Mouse (Mus musculus): ENCODE measurements around the gene BC024063. TPM values are rescaled to one million over a fixed set of nuclear protein-coding genes. Genes with fewer than 3 reads are reported as not detected.
"Not testable (repeated sequence)": the region's sequence is repeated elsewhere in the genome, so short reads cannot be mapped to it uniquely, and the experiment has no call there.

Gene BC024063
- polyA plus RNA-seq (2015; fragmentation: Nextera tagmentation; extraction: Ambion mirVana), result 8.0 and 10.0 TPM in 2 replicates

DNA sequence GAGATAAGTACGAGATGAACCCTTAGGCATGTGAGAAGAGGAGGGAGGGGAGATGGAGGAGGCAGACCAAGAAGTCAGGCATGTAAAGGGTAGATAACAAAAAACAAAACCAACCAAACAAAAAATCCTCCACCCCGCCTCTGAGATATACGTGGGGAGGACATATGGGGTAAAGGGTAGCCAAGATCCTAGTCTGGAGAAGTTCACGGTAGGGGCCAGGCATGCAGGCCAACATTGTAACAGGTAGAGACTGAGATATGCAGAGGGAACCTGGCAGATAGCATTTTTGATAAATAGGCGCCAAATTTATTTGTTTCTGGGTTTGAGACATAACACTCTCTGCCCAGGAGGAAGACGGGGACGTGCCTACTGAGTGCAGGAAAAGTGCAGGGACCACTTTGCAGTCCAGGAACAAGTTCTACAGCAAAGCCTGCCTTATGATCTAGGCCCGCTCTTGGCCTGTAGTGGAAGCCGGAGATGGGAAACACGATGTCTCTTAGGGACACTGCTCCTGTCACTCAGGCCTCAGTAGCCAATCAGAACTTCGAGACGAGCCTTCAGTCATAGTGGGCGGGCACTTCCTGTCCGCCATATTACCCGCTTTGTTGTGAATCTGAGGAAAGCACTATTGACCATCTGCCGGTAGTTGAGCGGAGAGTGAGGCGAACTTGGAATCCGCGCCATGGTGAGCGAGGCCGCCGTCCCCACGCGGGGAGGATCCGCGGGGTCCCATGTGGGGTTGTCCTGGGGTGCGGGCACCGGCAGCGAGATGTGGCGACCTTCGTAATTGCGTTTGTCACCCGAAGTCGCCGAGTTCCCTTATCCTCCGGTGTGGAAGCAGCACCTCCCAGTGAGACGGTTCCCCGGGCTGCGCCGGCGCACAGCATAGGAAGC is at the start of gene BC024063:
Gene BC024063 (plus strand): TSS at position 626 of the 894 bp plus-strand sequence.
- H3K9me3 ChIP-seq (ENCODE audit: control insufficient read depth, low read length); H3K36me3 ChIP-seq (ENCODE audit: control insufficient read depth, insufficient read depth); H3K27me3 ChIP-seq (replicated peaks; ENCODE audit: control insufficient read depth, insufficient read depth, low read length); H3K4me1 ChIP-seq (replicated peaks; ENCODE audit: control insufficient read depth, insufficient read depth, low read length): not testable (repeated sequence)
- peak within 1 kb of the TSS; percentile 92 for H3K27ac ChIP-seq (ENCODE audit: low read length)
- H3K4me2 ChIP-seq (ENCODE audit: low read length), result peak within 1 kb of the TSS; percentile 35
- peak within 1 kb of the TSS; percentile 48 for H3K4me3 ChIP-seq (replicated peaks; ENCODE audit: low read length)
- 18% methylated on average over 42 of the region's 42 CpGs for WGBS
- ATAC-seq, result peak; percentile 99
- H3K9ac ChIP-seq (replicated peaks; ENCODE audit: low read depth, low read length), result peak within 1 kb of the TSS; percentile 73

- WGBS, result 74% methylated on average over 2 of the region's 2 CpGs
- no peak for ATAC-seq
- H3K27ac ChIP-seq (ENCODE audit: low read length), result no peak overlapping the region
These were observed 41.0 kb upstream of the BC024063 start for GRCm38 (mm10) chr10:82042191-82042590.

DNA sequence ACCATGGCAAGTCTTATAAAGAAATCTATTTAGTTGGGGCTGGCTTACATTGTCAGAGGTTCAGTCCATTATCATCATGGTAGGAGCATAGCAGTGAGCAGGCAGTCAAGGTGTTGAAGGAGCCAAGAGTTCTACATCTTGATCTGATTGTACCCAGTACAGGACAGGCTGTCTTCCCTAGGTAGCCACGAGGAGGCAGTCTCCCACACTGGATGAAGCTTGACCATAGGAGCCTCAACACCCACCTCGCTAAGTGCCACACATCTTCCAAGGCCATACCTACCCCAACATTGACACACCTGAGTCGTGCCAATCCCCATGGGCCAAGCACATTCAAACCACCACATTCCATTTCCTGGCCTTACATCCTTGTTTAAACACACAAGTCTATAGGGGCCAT is 36.5 kb upstream of the BC024063 start:
- no peak for ATAC-seq
- Histone ChIP-seq H3K27me3 (replicated peaks; ENCODE audit: control insufficient read depth, insufficient read depth, low read length) (no peaks in the 10 kb centered on the region), H3K9me3 (ENCODE audit: control insufficient read depth, low read length) (peaks cover 22% of the 10 kb centered on the region), H3K27ac (ENCODE audit: low read length) (no peak overlapping the region), H3K4me2 (ENCODE audit: low read length) (no peak overlapping the region), H3K9ac (replicated peaks; ENCODE audit: low read depth, low read length) (no peak overlapping the region), H3K36me3 (ENCODE audit: control insufficient read depth, insufficient read depth) (no peaks in the 10 kb centered on the region), H3K4me3 (replicated peaks; ENCODE audit: low read length) (no peak overlapping the region), H3K4me1 (replicated peaks; ENCODE audit: control insufficient read depth, insufficient read depth, low read length) (peaks cover 4% of the 10 kb centered on the region)
- 85% methylated on average over 3 of the region's 3 CpGs for WGBS

More at GRCm38 (mm10) chr10:82042191-82042590, 41.0 kb upstream of the BC024063 start:
- H3K9me3 ChIP-seq (ENCODE audit: control insufficient read depth, low read length), result peaks cover 7% of the 10 kb centered on the region
- no peak overlapping the region for H3K9ac ChIP-seq (replicated peaks; ENCODE audit: low read depth, low read length)
- no peaks in the 10 kb centered on the region for H3K4me1 ChIP-seq (replicated peaks; ENCODE audit: control insufficient read depth, insufficient read depth, low read length)
- H3K4me3 ChIP-seq (replicated peaks; ENCODE audit: low read length), result no peak overlapping the region
- no peaks in the 10 kb centered on the region for H3K36me3 ChIP-seq (ENCODE audit: control insufficient read depth, insufficient read depth)
- H3K27me3 ChIP-seq (replicated peaks; ENCODE audit: control insufficient read depth, insufficient read depth, low read length), result no peaks in the 10 kb centered on the region
- H3K4me2 ChIP-seq (ENCODE audit: low read length), result no peak overlapping the region

DNA sequence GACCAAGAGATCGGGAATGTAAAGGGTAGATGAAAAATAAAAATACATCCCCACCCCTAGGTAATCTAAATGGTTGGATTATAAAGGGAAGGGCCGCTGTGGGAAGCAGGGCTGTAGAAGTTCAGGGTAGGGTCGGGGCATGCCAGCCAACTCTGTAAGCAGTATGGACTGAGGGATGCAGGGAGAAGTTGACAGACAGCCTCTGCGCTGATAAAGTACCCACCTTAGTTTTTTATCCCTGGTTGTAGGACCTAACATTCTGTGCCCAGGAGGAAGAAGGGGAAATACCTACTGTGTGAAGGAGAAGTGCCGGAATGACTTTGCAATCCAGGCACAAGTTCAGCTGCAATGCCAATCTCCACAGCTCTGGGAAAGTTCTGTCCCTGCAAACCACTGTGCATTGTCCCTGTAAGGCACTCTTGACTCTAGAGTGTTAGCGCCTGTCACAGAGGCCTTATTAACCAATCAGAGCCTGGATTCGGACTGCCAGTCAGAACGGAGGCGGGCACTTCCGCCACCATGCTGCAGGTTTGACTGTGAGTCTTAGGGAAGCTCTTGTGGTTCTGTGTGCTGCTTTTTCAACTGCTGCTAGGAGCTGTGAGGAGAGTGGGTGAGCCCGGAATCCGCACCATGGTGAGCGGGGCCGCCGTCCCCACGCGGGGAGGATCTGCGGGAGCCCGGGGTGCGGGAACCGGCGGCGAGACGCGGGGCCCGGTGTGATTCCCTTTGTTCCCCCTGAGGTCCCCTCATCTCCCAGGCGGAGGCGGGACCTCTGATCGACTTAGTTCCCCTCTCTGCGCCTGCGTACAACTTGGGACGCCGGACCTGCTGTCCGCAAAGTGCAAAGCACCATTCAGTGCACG is 35.3 kb upstream of the BC024063 start, which contains the start of gene Zfp873:
Gene Zfp873 (plus strand): TSS at position 527 of the 863 bp plus-strand sequence.
- WGBS, result 10% methylated on average over 35 of the region's 35 CpGs
- ATAC-seq, result peak; percentile 99
- H3K27me3 ChIP-seq (replicated peaks; ENCODE audit: control insufficient read depth, insufficient read depth, low read length), result no peaks in the 10 kb centered on the region

GRCm38 (mm10) chr10:82048460-82048804 is 34.7 kb upstream of the BC024063 start:
- H3K36me3 ChIP-seq (ENCODE audit: control insufficient read depth, insufficient read depth); ATAC-seq; H3K27me3 ChIP-seq (replicated peaks; ENCODE audit: control insufficient read depth, insufficient read depth, low read length); H3K4me1 ChIP-seq (replicated peaks; ENCODE audit: control insufficient read depth, insufficient read depth, low read length): not testable (repeated sequence)
- peak overlapping the region; percentile 98 for H3K27ac ChIP-seq (ENCODE audit: low read length)
- H3K9ac ChIP-seq (replicated peaks; ENCODE audit: low read depth, low read length), result peak overlapping the region; percentile 83
- WGBS, result 25% methylated on average over 10 of the region's 10 CpGs
- peak overlapping the region; percentile 72 for H3K4me3 ChIP-seq (replicated peaks; ENCODE audit: low read length)
- peak overlapping the region; percentile 48 for H3K4me2 ChIP-seq (ENCODE audit: low read length)
- H3K9me3 ChIP-seq (ENCODE audit: control insufficient read depth, low read length), result peaks cover 37% of the 10 kb centered on the region

More for the DNA sequence above, 35.3 kb upstream of the BC024063 start, which contains the start of gene Zfp873:
- Histone ChIP-seq H3K27ac (ENCODE audit: low read length) (peak within 1 kb of the TSS; percentile 98), H3K4me1 (replicated peaks; ENCODE audit: control insufficient read depth, insufficient read depth, low read length) (peaks cover 4% of the 10 kb centered on the region), H3K4me3 (replicated peaks; ENCODE audit: low read length) (peak within 1 kb of the TSS; percentile 72), H3K9ac (replicated peaks; ENCODE audit: low read depth, low read length) (peak within 1 kb of the TSS; percentile 83), H3K4me2 (ENCODE audit: low read length) (peak within 1 kb of the TSS; percentile 48), H3K36me3 (ENCODE audit: control insufficient read depth, insufficient read depth) (no peaks in the 10 kb centered on the region), H3K9me3 (ENCODE audit: control insufficient read depth, low read length) (peaks cover 33% of the 10 kb centered on the region)

GRCm38 (mm10) chr10:82083622-82083971 is 444 bp downstream of the BC024063 start:
- Histone ChIP-seq H3K4me3 (replicated peaks; ENCODE audit: low read length) (peak overlapping the region; percentile 48), H3K9ac (replicated peaks; ENCODE audit: low read depth, low read length) (peak overlapping the region; percentile 73), H3K4me2 (ENCODE audit: low read length) (peak overlapping the region; percentile 35), H3K27ac (ENCODE audit: low read length) (peak overlapping the region; percentile 92; the same call in 1 of the 2 replicates)
- WGBS, result 27% methylated on average over 12 of the region's 14 CpGs
- not testable (repeated sequence) for H3K4me1 ChIP-seq (replicated peaks; ENCODE audit: control insufficient read depth, insufficient read depth, low read length); H3K27me3 ChIP-seq (replicated peaks; ENCODE audit: control insufficient read depth, insufficient read depth, low read length); H3K36me3 ChIP-seq (ENCODE audit: control insufficient read depth, insufficient read depth); H3K9me3 ChIP-seq (ENCODE audit: control insufficient read depth, low read length)
- ATAC-seq, result peak; percentile 31; the same call in 1 of the 2 replicates

DNA sequence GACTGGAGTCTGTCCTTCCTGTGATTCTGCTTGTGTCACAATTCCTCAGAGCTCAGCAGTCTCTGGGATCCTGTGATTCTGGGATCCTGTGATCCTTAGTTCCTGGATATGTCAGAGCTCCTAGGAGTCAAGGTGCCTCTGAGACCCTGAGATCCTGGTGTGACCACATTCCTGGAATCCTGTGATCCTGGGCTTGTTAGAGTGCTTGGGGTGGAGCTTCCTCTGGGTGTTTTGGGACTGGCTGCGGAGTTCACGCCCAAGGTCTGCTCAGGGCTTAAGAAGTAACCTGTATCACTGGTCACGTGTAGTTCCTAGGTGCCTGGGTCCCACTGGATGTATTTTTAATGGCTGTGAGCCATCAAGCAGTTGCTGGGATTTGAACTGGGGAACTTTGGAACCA is 34.1 kb downstream of the BC024063 start:
- Histone ChIP-seq H3K27ac (ENCODE audit: low read length) (no peak overlapping the region), H3K4me3 (replicated peaks; ENCODE audit: low read length) (no peak overlapping the region), H3K36me3 (ENCODE audit: control insufficient read depth, insufficient read depth) (no peaks in the 10 kb centered on the region), H3K27me3 (replicated peaks; ENCODE audit: control insufficient read depth, insufficient read depth, low read length) (no peaks in the 10 kb centered on the region), H3K4me1 (replicated peaks; ENCODE audit: control insufficient read depth, insufficient read depth, low read length) (no peaks in the 10 kb centered on the region), H3K4me2 (ENCODE audit: low read length) (no peak overlapping the region), H3K9me3 (ENCODE audit: control insufficient read depth, low read length) (peaks cover 23% of the 10 kb centered on the region), H3K9ac (replicated peaks; ENCODE audit: low read depth, low read length) (no peak overlapping the region)
- no peak for ATAC-seq
- 88% methylated on average over 3 of the region's 3 CpGs for WGBS

DNA sequence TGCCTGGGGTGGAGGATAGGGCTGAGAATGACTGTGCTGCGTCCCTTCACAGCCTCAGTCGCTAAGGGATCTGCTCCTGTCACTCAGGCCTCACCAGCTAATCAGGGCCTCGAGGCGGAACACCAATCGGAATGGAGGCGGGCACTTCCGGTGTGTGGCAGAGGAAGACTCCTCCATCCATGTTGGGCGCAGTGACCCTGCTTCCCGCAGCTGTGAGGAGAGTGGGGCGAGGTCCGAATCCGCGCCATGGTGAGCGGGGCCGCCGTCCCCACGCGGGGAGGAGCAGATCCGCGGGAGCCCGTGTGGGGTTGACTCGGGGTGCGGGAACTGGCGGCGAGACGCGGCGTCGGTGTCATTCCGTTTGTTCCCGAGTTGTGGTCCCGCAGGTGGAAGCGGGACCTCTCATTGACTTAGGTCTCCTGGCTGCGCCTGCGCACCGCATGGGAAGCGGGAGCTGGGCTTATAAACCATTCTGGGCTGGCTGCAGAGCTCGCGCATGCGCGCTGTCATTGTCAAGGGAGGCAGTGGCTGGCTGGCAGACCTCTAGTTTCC is 44.8 kb downstream of the BC024063 start, which contains the start of gene AU041133:
Gene AU041133 (plus strand): TSS at position 164 of the 552 bp plus-strand sequence.
- Histone ChIP-seq H3K27ac (ENCODE audit: low read length) (peak within 1 kb of the TSS; percentile 88), H3K4me1 (replicated peaks; ENCODE audit: control insufficient read depth, insufficient read depth, low read length) (peaks cover 9% of the 10 kb centered on the region), H3K9ac (replicated peaks; ENCODE audit: low read depth, low read length) (peak within 1 kb of the TSS; percentile 69), H3K27me3 (replicated peaks; ENCODE audit: control insufficient read depth, insufficient read depth, low read length) (no peaks in the 10 kb centered on the region), H3K4me2 (ENCODE audit: low read length) (peak within 1 kb of the TSS; percentile 59), H3K9me3 (ENCODE audit: control insufficient read depth, low read length) (peaks cover 12% of the 10 kb centered on the region), H3K36me3 (ENCODE audit: control insufficient read depth, insufficient read depth) (no peaks in the 10 kb centered on the region), H3K4me3 (replicated peaks; ENCODE audit: low read length) (peak within 1 kb of the TSS; percentile 61)
- peak; percentile 100 for ATAC-seq
- under 1% methylated on average over 41 of the region's 41 CpGs for WGBS

DNA sequence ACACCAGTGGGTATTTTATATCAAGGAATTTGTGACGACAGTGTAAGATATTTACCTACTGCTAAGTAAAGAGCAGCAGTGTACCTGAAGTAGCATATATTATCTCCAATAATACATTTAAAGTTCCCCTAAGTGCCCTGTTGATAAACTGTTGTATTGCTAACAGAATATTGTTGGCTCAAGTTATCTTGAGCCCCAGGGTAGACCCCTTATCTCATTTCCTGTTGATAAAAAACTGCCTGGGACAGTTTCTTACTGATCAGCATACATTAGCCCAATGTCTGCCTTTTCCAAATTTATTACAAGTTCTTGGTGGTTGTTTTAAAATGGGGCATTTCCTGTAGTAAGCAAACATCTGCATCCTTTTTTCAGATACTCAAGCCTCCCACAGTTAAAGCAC is 62.1 kb downstream of the BC024063 start:
- Histone ChIP-seq H3K27me3 (replicated peaks; ENCODE audit: control insufficient read depth, insufficient read depth, low read length) (no peaks in the 10 kb centered on the region), H3K9ac (replicated peaks; ENCODE audit: low read depth, low read length) (no peak overlapping the region), H3K4me3 (replicated peaks; ENCODE audit: low read length) (no peak overlapping the region), H3K9me3 (ENCODE audit: control insufficient read depth, low read length) (peaks cover 29% of the 10 kb centered on the region), H3K27ac (ENCODE audit: low read length) (no peak overlapping the region), H3K4me2 (ENCODE audit: low read length) (no peak overlapping the region), H3K36me3 (ENCODE audit: control insufficient read depth, insufficient read depth) (peaks cover 39% of the 10 kb centered on the region), H3K4me1 (replicated peaks; ENCODE audit: control insufficient read depth, insufficient read depth, low read length) (no peaks in the 10 kb centered on the region)
- no peak for ATAC-seq
- WGBS, result 98% methylated on average over 1 of the region's 1 CpGs
